Mouse (Mus musculus): ENCODE data around the gene Rab8a.

The Rab8a gene

DNA sequence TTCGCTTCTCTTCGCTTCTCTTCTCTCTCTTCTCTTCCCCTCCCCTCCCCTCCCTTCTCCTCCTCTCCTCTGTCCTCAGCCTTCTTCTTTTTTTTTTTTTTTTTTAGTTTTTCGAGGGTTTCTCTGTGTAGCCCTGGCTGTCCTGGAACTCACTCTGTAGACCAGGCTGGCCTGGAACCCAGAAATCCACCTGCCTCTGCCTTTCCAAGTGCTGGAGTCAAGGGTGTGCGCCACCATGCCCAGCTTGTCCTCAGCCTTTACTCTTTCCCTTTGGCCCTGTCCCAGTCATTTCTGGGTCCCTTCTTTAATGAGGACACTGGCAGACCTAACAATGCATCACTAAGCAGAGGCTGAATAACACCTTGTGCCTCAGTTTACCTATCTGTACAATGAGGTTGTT lies 52.5 kb downstream of the Rab8a start, which contains the start of gene Gm11034:
Gm11034 (minus strand) TSS at position 101 of the 400 bp plus-strand sequence.
- no peak for DNase-seq

DNA sequence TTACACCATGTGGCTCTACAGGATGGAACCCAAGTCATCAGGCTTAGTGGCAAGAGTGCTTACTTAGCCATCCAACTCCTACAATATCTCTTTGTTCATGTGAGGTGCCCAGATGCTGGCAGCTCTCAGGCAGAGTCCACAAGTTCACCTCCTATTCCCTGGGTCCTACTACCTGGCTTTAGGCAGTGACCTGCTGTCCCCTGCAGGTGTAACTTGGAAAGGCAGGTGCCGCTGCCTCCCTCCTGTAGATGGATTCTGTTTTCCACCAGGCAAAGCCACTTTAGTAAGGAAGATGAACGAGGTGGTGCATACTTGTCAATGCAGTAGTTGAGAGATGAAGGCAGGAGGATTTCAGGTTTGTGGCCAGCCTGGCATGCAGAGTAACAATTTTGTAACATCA lies 54.1 kb downstream of the Rab8a start:
- no peak for DNase-seq

DNA sequence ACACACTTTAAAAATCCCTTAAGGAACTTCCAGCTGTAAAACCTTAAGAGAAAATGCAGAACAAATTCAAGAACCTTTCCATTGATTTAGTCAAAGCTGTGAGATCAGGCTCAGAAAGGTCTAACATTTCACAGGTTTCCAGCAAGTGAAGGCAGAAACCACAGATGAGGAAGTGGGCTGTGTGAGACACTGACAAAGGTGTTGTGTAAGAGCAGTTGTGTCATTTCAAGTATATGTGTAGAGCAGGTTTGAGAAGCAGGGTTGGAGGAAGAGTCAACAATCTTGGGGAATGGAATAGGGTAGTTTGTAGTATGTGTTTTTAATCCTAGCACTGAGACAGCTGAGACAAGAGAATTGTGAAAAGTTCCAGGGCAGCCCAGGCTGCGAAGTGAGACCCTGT lies 54.9 kb downstream of the Rab8a start:
- no peak for DNase-seq

DNA sequence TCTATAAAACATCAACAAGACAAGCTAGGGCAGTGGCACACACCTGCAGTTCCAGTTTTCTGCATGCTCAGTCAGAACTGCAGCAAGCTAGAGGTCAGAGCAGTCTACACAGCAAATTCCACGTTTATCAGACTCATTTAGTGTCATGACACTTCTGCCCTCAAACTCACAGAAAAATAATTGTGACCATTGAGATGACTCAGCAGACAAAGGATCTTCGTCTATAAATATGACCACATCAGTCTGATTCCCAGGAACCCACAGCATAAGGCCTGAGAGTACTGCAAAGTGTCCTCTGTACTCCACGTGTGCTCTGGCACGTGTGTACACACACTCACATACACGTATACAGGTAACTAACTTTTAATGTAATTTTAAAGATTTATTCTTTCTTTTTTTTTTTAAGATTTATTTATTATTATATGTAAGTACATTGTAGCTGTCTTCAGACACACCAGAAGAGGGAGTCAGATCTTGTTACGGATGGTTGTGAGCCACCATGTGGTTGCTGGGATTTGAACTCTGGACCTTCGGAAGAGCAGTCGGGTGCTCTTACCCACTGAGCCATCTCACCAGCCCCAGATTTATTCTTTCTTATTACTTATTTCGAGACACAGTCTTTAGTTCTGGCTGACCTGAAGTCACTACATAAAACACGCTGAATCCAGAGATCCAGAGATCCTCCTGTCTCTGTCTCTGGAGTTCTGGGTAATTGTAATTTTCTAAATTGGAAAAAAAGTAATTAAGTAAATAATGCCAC lies 58.0 kb downstream of the Rab8a start:
- DNase-seq: peak; percentile 1

DNA sequence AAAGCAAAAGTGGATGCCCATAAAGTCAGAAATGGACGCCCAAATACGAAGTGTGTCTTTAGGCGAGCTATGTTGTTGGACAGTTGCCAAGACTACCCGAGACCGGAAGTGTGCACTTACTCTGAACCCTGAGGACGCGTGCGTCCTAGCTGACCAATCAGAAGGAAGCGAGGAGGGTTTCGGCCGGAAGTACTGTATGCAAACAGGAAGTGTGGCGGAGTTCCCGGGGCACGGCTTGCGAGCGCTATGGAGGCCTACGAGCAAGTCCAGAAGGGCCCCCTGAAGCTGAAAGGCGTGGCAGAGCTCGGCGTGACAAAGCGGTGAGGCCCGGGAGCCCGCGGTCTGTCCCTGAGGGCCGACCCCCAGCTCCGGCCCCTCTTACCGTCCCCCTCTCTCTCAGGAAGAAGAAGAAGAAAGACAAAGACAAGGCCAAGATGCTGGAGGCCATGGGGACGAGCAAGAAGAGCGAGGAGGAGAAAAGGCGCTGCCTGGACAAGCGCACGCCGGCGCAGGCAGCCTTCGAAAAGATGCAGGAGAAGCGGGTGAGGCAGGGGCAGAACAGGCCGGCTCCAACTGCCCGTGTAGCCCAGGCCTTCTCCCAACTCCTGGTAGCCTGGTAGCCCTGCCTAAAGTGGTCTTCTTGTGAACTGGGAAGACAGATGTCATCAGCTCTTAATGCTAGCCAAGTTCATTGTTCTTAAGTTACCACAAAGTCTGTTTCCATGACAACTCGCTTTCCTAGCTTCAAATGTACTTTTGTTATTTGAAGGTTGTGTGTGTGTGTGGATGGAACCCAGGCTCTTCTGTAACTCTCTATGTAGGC lies 58.8 kb downstream of the Rab8a start, which contains the start of gene Fam32a:
Fam32a (plus strand) TSS at position 190 of the 823 bp plus-strand sequence.
- DNase-seq: peak; percentile 85

DNA sequence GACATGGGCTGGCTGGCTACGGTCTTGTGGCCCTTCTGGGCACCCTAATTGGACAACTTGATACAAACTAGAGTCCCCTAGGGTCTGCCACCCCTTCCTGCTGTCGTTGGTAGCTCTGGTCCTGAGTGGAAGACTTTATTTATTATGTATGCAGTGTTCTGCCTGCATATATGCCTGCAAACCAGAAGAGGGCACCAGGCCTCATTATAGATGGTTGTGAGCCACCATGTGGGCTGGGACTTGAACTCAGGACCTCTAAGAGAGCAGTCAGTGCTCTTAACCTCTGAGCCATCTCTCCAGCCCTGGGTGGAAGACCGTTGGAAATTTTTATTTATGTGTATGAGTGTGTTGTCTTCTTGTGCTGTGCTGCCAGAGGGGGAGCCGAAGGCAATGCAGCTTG lies 59.8 kb downstream of the Rab8a start:
- DNase-seq: no peak

DNA sequence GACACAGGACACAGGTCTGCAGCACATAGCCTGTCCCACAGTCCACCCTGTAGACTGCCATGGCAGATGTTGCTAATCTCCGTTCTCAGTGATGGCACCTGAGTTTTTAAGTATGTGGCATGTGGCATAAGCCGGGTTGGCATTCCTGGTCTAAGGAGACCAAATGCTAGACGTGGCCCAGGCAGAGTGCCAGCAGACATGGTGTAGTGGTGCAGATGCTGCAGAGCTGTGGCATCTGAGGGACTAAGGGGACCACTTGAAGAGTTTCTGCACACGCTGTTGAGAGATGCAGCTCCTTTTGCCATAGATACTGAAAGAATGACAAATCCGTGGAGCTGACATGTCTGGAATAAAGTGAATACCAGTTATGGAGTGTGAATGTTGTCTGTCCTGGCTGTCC lies 61.7 kb downstream of the Rab8a start:
- DNase-seq: no peak

Measured in cerebellum, adult 8-10 months (tissue).